Mouse (Mus musculus) lung, postnatal 0 days (tissue): ENCODE results near the gene Esrrg. TPM values are rescaled to one million over a fixed set of nuclear protein-coding genes. Genes with fewer than 3 reads are reported as not detected.
A peak's percentile ranks its signal among the peaks of the same experiment; 100 is the strongest.

Experiments
- ATAC-seq: fragments of 200-750 bp; cut with Nextera tagmentation; 2 replicates; pipeline ENCODE4 v1.8.0; 2017; ENCODE audit warnings: moderate library complexity
- DNase-seq: peaks from one replicate; pipeline ENCODE4 v3.0.0-alpha.2; 2016; ENCODE audit warnings: low spot score
- H3K27ac ChIP-seq: fragments of 300-500 bp; sonication (generic); 2 replicates; pipeline ENCODE4 v1.5.1; 2014; ENCODE audit warnings: antibody characterized with exemption, mild to moderate bottlenecking, low read length, mixed read lengths
- H3K27me3 ChIP-seq: fragments of 300-500 bp; sonication (generic); replicated peaks from 2 replicates; pipeline ENCODE4 v1.6.1; 2014; ENCODE audit warnings: low read length, mixed read lengths; ENCODE audit not compliant: insufficient read depth
- H3K36me3 ChIP-seq: fragments of 300-500 bp; sonication (generic); 2 replicates; pipeline ENCODE4 v1.6.1; 2014; ENCODE audit warnings: low read length, mixed read lengths; ENCODE audit not compliant: insufficient read depth
- H3K4me1 ChIP-seq: fragments of 300-500 bp; sonication (generic); 2 replicates; pipeline ENCODE4 v1.6.1; 2014; ENCODE audit warnings: antibody characterized with exemption, low read depth, low read length, mixed read lengths; ENCODE audit not compliant: insufficient read depth
- H3K4me2 ChIP-seq: fragments of 300-500 bp; sonication (generic); replicated peaks from 2 replicates; pipeline ENCODE4 v1.6.1; 2014; ENCODE audit warnings: low read depth, mild to moderate bottlenecking, low read length, moderate library complexity, mixed read lengths
- H3K4me3 ChIP-seq: fragments of 300-500 bp; sonication (generic); 2 replicates; pipeline ENCODE4 v1.5.1; 2014; ENCODE audit warnings: low read depth, low read length
- H3K9ac ChIP-seq: fragments of 300-500 bp; sonication (generic); replicated peaks from 2 replicates; pipeline ENCODE4 v1.6.1; 2014; ENCODE audit warnings: low read depth, mild to moderate bottlenecking
- H3K9me3 ChIP-seq: fragments of 300-500 bp; sonication (generic); 2 replicates; pipeline ENCODE4 v1.6.1; 2016; ENCODE audit warnings: low read length, mixed read lengths
- CTCF ChIP-seq: IDR thresholded peaks from 2 replicates; pipeline ENCODE4 v1.5.1; 2016; ENCODE audit warnings: antibody characterized with exemption, mild to moderate bottlenecking
- EP300 ChIP-seq: IDR thresholded peaks from 2 replicates; pipeline ENCODE4 v1.6.1; 2016; ENCODE audit warnings: antibody characterized with exemption, mild to moderate bottlenecking, control low read depth
- WGBS: fragments of 180-500 bp; shearing (Covaris S2); extraction: QIAGEN DNeasy Blood & Tissue Kit; methylation state at CpG from one replicate; pipeline ENCODE4 v1.1.7; 2014; 5-methylcytosine and 5-hydroxymethylcytosine counted together
- polyA plus RNA-seq: library from polyadenylated mRNA; unstranded; fragments of >200 nt; fragmentation: Nextera tagmentation; extraction: Ambion mirVana; gene quantifications from 2 replicates; pipeline ENCODE4 v1.2.1, GENCODE M21; 2015

Gene Esrrg
- polyA plus RNA-seq, 1 experiment from 2014 or later, result 0.54 TPM

DNA sequence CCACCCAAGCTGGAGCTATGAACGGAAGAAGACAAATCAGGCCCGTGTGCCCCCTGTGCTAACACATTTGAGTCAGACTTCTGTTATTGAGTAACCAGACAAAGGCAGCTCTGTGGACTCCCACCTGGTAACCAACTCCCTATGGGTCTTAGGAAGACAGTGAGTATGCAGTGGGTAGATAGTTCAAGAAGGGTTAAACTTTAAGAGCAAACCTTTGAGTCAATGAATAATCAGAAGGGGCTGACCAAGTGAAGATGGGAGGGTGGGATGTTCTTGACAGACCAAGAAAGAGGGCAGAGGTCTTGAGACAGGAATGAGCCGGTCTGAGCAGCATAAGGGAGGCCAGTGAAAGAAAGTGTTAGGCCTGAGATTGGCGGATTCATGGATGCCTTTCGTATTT, 214.8 kb downstream of the Esrrg start:
- no peak overlapping the region for H3K4me2 ChIP-seq
- no peak for DNase-seq
- H3K4me1 ChIP-seq, result no peaks in the 10 kb centered on the region
- no peak overlapping the region for H3K27ac ChIP-seq
- H3K4me3 ChIP-seq, result no peak overlapping the region
- no peaks in the 10 kb centered on the region for H3K36me3 ChIP-seq
- no peak for TF ChIP-seq CTCF
- TF ChIP-seq EP300, result no peak
- 58% methylated on average over 5 of the region's 5 CpGs for WGBS
- no peak overlapping the region for H3K9ac ChIP-seq
- no peaks in the 10 kb centered on the region for H3K9me3 ChIP-seq
- ATAC-seq, result no peak
- no peaks in the 10 kb centered on the region for H3K27me3 ChIP-seq

DNA sequence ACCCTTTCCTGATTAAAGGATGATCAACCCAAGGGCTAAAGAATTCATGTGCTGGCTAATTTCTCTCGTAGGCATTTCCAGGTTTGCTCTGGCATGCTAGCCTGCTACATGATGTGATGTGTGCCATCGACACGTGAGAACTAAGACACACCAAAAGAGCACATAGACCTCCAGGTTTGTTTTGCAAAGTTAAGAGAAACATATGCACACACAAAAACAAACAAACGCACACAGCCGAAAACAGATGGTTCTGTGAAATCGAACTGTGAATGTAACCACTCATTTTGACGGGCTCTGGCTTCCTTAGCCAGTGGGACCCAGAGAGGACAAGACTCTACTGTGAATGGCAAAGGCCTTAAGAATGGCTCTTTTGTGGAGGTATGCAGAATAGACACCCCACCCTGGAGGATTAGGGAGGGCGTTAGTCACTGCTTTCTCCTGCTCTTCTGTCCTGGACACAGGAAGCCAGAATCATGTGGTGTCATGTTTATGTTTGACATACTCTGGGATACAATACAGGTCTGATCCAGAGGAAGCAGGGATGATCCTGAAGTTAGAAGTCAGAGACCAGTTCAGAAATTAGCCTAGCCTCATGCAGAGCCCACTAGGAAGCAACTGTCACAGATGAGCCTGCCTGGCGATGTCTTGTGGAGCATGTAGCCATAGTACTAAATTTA, 217.0 kb downstream of the Esrrg start:
- peak; percentile 58 for ATAC-seq

DNA sequence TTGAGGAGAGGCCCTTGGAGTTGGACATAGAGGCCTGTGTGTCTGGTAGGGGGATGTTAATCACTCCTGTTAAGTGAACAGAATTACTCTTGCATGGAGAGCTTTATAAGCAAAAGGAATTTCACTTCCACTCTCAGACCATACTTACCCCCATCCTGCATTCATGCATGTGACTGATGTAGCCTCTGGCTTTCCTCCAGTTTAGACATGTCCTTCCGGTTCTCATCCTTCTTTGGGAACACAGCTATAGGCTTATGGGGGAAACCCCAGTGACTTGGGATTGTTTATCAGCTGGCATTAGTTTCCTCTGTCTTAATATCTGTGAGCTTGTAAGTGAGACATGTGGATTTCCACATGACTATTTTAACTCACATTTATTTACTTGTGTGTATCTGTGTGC, 217.5 kb downstream of the Esrrg start:
- TF ChIP-seq CTCF (no peak), EP300 (peak; percentile 30; the same call in 1 of the 2 replicates)
- no peak overlapping the region for H3K4me2 ChIP-seq
- peak; percentile 61 for ATAC-seq
- H3K36me3 ChIP-seq, result no peaks in the 10 kb centered on the region
- H3K4me3 ChIP-seq, result no peak overlapping the region
- H3K27ac ChIP-seq, result no peak overlapping the region
- peak; percentile 23 for DNase-seq
- no peaks in the 10 kb centered on the region for H3K27me3 ChIP-seq
- H3K9me3 ChIP-seq, result no peaks in the 10 kb centered on the region
- H3K9ac ChIP-seq, result no peak overlapping the region
- H3K4me1 ChIP-seq, result no peaks in the 10 kb centered on the region
- 39% methylated on average over 1 of the region's 1 CpGs for whole genome bisulfite sequencing

More for the DNA sequence above, 217.0 kb downstream of the Esrrg start:
- Histone ChIP-seq H3K4me1 (no peaks in the 10 kb centered on the region), H3K9ac (no peak overlapping the region), H3K27me3 (no peaks in the 10 kb centered on the region), H3K4me2 (no peak overlapping the region), H3K36me3 (no peaks in the 10 kb centered on the region), H3K9me3 (no peaks in the 10 kb centered on the region), H3K27ac (no peak overlapping the region), H3K4me3 (no peak overlapping the region)
- 83% methylated on average over 9 of the region's 9 CpGs for WGBS
- TF ChIP-seq CTCF, result no peak
- no peak for TF ChIP-seq EP300
- DNase-seq, result no peak

DNA sequence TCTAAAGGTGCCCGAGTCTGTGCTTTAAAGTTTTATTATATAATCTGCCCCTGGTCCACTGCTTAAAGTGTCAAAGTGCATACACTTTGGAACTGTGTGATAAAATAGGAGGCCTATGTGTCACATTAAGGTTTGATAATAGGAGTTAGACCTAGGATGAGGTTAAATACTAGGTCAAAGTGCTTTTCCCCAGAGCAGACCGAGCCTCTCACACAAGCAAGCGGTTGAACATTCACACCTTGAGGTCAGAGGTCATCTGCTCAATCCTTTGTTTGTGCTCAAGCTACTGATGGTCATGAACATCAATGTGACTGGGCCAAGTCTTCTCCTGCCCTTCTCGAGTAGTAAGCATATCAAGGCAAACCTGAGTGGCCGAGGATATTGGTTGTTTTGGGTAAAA, 218.3 kb downstream of the Esrrg start:
- Histone ChIP-seq H3K27ac (no peak overlapping the region), H3K4me1 (no peaks in the 10 kb centered on the region), H3K9me3 (no peaks in the 10 kb centered on the region), H3K4me2 (no peak overlapping the region), H3K9ac (no peak overlapping the region), H3K36me3 (no peaks in the 10 kb centered on the region), H3K4me3 (no peak overlapping the region), H3K27me3 (no peaks in the 10 kb centered on the region)
- DNase-seq (no peak), ATAC-seq (no peak)
- no peak for TF ChIP-seq CTCF
- no peak for TF ChIP-seq EP300
- 63% methylated on average over 5 of the region's 5 CpGs for WGBS

DNA sequence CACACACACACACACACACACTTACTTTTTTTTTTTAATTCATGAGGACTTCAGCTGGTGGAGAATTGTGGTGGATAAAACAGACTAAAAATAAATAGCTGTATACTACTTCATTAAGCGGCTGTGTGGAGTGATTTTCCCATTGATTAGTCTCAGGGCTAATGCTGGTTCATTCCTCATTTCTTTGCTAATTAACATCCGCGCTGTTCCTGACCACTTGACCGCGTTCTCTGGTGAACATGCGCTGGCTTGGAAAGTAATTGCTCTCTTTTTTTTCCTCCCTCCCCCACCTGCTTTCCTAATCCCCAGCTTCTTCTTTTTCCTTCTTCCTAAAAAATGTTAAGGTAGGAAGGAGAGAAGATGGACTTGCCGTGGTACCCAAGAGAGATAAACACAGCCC, 222.3 kb downstream of the Esrrg start:
- ATAC-seq (no peak), DNase-seq (no peak)
- H3K4me2 ChIP-seq, result no peak overlapping the region
- no peaks in the 10 kb centered on the region for H3K27me3 ChIP-seq
- H3K27ac ChIP-seq, result no peak overlapping the region
- 88% methylated on average over 7 of the region's 7 CpGs for WGBS
- H3K4me1 ChIP-seq, result no peaks in the 10 kb centered on the region
- H3K9me3 ChIP-seq, result no peaks in the 10 kb centered on the region
- TF ChIP-seq EP300, result no peak
- TF ChIP-seq CTCF, result no peak
- H3K36me3 ChIP-seq, result no peaks in the 10 kb centered on the region
- no peak overlapping the region for H3K9ac ChIP-seq
- no peak overlapping the region for H3K4me3 ChIP-seq

DNA sequence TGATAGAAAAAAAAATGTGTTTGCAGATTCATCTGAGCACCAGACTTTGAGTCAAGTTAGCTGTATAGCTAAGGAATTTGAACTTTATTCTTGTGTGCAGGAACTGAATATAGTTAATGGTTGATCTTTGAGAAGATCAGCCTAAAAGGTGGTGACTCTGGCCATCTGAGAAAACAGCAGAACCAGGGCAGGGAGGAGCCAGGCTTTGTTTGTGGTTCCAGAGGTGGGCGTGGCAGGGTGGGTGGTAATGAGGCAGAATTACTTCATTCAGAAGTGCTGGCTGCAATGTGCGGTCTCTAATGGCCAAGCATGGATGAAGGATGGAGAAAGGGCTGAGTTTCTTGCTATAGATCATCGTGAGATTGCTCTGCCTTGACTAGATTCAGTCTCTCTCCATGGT, 224.3 kb downstream of the Esrrg start:
- Histone ChIP-seq H3K4me3 (no peak overlapping the region), H3K9me3 (no peaks in the 10 kb centered on the region), H3K36me3 (no peaks in the 10 kb centered on the region), H3K27ac (no peak overlapping the region), H3K4me2 (no peak overlapping the region), H3K9ac (no peak overlapping the region), H3K4me1 (no peaks in the 10 kb centered on the region), H3K27me3 (no peaks in the 10 kb centered on the region)
- no peak for DNase-seq
- no peak for ATAC-seq
- TF ChIP-seq CTCF, result no peak
- no peak for TF ChIP-seq EP300
- 56% methylated on average over 3 of the region's 3 CpGs for WGBS

DNA sequence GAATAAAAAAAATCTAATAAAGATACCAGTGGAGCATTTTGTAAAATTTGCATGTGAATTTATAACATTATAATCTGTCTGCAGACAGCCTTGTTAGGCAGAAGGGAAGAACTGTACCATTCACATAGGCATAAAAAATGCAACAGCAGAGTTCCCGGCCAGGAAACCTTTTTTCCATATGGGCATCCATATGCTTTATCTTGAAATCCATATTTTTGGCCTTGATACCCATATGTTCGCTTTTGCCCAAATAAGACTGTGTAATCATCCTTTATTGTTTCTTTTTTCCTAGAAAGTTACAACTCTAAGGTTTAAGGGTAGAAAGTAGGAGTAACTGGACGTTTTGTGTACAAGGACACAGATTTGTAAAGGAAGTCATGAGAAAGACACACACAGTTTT, 226.0 kb downstream of the Esrrg start:
- no peaks in the 10 kb centered on the region for H3K4me1 ChIP-seq
- H3K9ac ChIP-seq, result no peak overlapping the region
- H3K9me3 ChIP-seq, result no peaks in the 10 kb centered on the region
- TF ChIP-seq EP300, result no peak
- no peak for TF ChIP-seq CTCF
- no peak for ATAC-seq
- DNase-seq, result no peak
- WGBS, result 89% methylated on average over 3 of the region's 3 CpGs
- H3K27me3 ChIP-seq, result no peaks in the 10 kb centered on the region
- no peak overlapping the region for H3K4me3 ChIP-seq
- H3K36me3 ChIP-seq, result no peaks in the 10 kb centered on the region
- no peak overlapping the region for H3K4me2 ChIP-seq
- H3K27ac ChIP-seq, result no peak overlapping the region
